Mouse (Mus musculus) liver, embryonic 14.5 days (tissue): ENCODE data around the gene Gtf2f1. TPM values are rescaled to one million over a fixed set of nuclear protein-coding genes. Genes with fewer than 3 reads are reported as not detected.

Experiments used
- ATAC-seq: fragments of 200-750 bp; cut with Nextera tagmentation; 2 replicates; pipeline ENCODE4 v1.8.0; 2017; ENCODE audit warnings: moderate number of reproducible peaks, mild to moderate bottlenecking, moderate library complexity; ENCODE audit not compliant: insufficient read depth
- DNase-seq, 3 experiments: peaks; one replicate each; pipeline ENCODE4 v3.0.0-alpha.2; 2012 to 2013; ENCODE audit warnings: low read depth in 3 of 3, low spot score in 3 of 3
- H3K27ac ChIP-seq: fragments of 300-500 bp; sonication (generic); 2 replicates; pipeline ENCODE4 v1.5.1; 2014; ENCODE audit warnings: moderate library complexity, mild to moderate bottlenecking, control low read depth, inconsistent platforms
- H3K27me3 ChIP-seq: fragments of 300-500 bp; sonication (generic); 2 replicates; pipeline ENCODE4 v1.6.1; 2014; ENCODE audit warnings: mild to moderate bottlenecking, low read length, moderate library complexity; ENCODE audit not compliant: control insufficient read depth, insufficient read depth
- H3K36me3 ChIP-seq: fragments of 300-500 bp; sonication (generic); replicated peaks from 2 replicates; pipeline ENCODE4 v1.6.1; 2014; ENCODE audit warnings: low read depth; ENCODE audit not compliant: control insufficient read depth, insufficient read depth
- H3K4me1 ChIP-seq, 2 experiments: fragments of 200-500 bp in 1 of 2; fragments of 300-500 bp in 1 of 2; sonication (generic) in 1 of 2; replicated peaks; 2 replicates each; pipeline ENCODE4 v1.6.1; 2012 to 2014; ENCODE audit warnings: antibody characterized with exemption in 1 of 2, inconsistent platforms in 1 of 2, low read length in 1 of 2; ENCODE audit not compliant: control insufficient read depth in 2 of 2, insufficient read depth in 2 of 2
- H3K4me2 ChIP-seq: fragments of 300-500 bp; sonication (generic); 2 replicates; pipeline ENCODE4 v1.6.1; 2014; ENCODE audit warnings: low read depth, mild to moderate bottlenecking, control low read depth, moderate library complexity
- H3K4me3 ChIP-seq, 2 experiments: fragments of 200-500 bp in 1 of 2; fragments of 300-500 bp in 1 of 2; sonication (generic) in 1 of 2; 2 replicates each; pipeline ENCODE4 v1.5.1; 2012 to 2014; ENCODE audit warnings: low read depth in 2 of 2, low read length in 2 of 2, mild to moderate bottlenecking in 2 of 2, control low read depth in 1 of 2, inconsistent platforms in 1 of 2, moderate library complexity in 1 of 2; ENCODE audit not compliant: insufficient read depth in 1 of 2
- H3K9ac ChIP-seq: fragments of 300-500 bp; sonication (generic); replicated peaks from 2 replicates; pipeline ENCODE4 v1.6.1; 2014; ENCODE audit warnings: mild to moderate bottlenecking, control low read depth, moderate library complexity
- H3K9me3 ChIP-seq: fragments of 300-500 bp; sonication (generic); 2 replicates; pipeline ENCODE4 v1.6.1; 2016; ENCODE audit warnings: low read length, mixed read lengths; ENCODE audit not compliant: control insufficient read depth
- CTCF ChIP-seq: IDR thresholded peaks from 2 replicates; pipeline ENCODE4 v1.5.1; 2016; ENCODE audit warnings: antibody characterized with exemption, low read depth, control low read depth
- EP300 ChIP-seq: IDR thresholded peaks from 2 replicates; pipeline ENCODE4 v1.6.1; 2016; ENCODE audit warnings: antibody characterized with exemption, low read depth
- WGBS: fragments of 180-500 bp; shearing (Covaris S2); extraction: QIAGEN DNeasy Blood & Tissue Kit; methylation state at CpG from one replicate; pipeline ENCODE4 v1.1.7; 2014; ENCODE audit not compliant: insufficient replicate concordance; 5-methylcytosine and 5-hydroxymethylcytosine counted together
- polyA plus RNA-seq, 2 experiments: library from polyadenylated mRNA; depleted of rRNA in 1 of 2; stranded (reverse) in 1 of 2; unstranded in 1 of 2; fragments of >200 nt; fragmentation: Nextera tagmentation in 1 of 2; extraction: Ambion mirVana in 1 of 2; gene quantifications; 2 replicates each; pipeline versions ENCODE4 v1.2.1 to v1.2.3; 2012 to 2014

Gtf2f1 gene
- 31.6 and 56.5 TPM in 2 replicates for polyA plus RNA-seq (2012; rRNA removed)
- 47.3 and 51.3 TPM in 2 replicates for polyA plus RNA-seq (2014; fragmentation: Nextera tagmentation; extraction: Ambion mirVana)

DNA sequence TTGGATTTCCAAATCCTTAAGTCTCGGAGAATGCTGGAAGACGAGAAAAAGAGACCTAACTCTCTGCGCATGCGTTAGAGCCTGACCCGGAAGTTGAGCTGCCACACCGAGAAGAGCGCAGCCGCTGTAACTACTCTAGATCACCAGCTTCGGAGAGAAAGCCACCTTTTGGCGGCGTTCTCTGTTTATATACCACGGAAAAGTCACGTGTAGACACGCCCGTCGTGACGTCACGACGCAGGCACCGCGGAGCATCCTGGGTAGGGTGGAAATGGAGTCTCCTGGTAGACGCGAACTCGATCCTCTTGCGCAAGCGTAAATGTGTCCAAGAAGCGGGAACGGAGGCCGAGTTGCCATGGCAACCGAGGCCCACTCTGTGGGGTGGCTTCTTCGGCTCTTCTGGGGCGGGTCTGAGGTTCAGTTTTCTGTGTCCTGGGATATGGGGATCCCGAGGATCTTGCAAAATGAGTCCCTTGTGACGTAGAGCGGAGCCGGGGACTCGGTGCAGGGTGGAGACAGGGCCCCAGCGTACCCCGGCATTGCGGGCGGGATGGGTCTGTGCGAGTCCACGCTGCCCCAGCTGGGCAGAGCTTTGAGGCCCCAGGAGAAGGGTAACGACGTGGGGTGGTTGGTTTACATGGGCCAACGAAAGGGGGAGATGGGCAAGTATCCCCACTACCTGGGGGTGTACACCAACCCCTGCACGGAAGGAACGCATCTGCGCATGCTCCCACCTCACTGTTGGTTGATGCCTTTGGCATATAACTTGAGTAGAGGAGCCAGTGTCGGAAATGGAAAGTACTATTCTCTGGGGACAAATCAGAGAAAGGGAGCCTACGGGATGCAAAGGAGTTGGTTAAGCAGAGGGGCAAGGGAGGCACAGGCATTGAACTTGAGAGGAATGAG lies at the start of gene Gtf2f1, which contains the start of gene Gm17949:
Gene Gtf2f1 (minus strand): TSS at position 53 of the 906 bp plus-strand sequence.
Gene Gm17949 (plus strand): TSS at position 234 of the 906 bp plus-strand sequence.
- Histone ChIP-seq H3K9ac (peak within 1 kb of the TSS; percentile 92), H3K4me2 (peak within 1 kb of the TSS; percentile 90), H3K4me3 (peak within 1 kb of the TSS; percentile 73 to 93), H3K27ac (peak within 1 kb of the TSS; percentile 84), H3K4me1 (peaks cover 17 to 21% of the 10 kb centered on the region in 2 experiments), H3K9me3 (no peaks in the 10 kb centered on the region), H3K27me3 (no peaks in the 10 kb centered on the region), H3K36me3 (peaks cover 21% of the 10 kb centered on the region)
- ATAC-seq (peak; percentile 87), DNase-seq (peak; percentile 93 to 97 (median 94))
- 2% methylated on average over 51 of the region's 51 CpGs for WGBS
- TF ChIP-seq CTCF, result peak; percentile 35
- TF ChIP-seq EP300, result no peak; the same call in 1 of the 2 replicates

DNA sequence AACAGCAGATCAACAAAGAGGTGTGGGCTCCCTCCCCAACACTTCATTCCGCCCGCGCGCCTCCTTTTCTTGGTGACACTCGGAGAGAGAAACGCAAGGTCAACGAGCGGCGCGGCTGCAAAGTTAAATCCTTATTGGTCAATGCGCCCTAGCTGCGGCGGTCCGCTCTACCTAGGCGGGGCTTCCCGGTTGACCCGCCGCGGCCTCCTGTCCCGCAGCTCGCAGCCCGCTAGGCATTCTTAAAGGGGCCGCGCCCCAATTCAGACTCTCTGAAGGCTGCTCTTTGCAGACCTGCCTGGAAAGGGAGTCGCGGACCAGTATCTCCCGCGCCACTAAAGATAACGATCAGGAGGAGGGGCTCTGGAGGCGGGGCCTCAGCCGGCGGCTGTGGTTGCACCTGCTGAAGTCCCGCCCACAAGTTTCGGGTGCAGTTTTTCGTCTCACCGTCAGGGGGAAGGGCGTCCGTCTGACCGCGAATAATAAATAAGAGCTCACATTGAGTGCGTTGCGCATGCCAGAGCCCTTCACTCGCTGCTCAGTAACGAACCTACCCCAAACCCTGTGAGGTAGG lies 49.2 kb upstream of the Gtf2f1 start:
- H3K9ac ChIP-seq, result no peak overlapping the region; the same call in 1 of the 2 replicates
- H3K9me3 ChIP-seq, result no peaks in the 10 kb centered on the region
- H3K4me1 ChIP-seq, result peaks cover 5 to 6% of the 10 kb centered on the region in 2 experiments; a peak in 3 of 4 replicates
- peak; percentile 78 to 87 (median 83) for DNase-seq
- H3K4me3 ChIP-seq, result peak overlapping the region; percentile 54 to 63
- no peak overlapping the region for H3K27ac ChIP-seq
- no peak for TF ChIP-seq EP300
- peak; percentile 83 for TF ChIP-seq CTCF
- peak; percentile 78 for ATAC-seq
- no peaks in the 10 kb centered on the region for H3K36me3 ChIP-seq
- WGBS, result under 1% methylated on average over 44 of the region's 44 CpGs
- peaks cover 34% of the 10 kb centered on the region for H3K27me3 ChIP-seq
- peak overlapping the region; percentile 96 for H3K4me2 ChIP-seq

DNA sequence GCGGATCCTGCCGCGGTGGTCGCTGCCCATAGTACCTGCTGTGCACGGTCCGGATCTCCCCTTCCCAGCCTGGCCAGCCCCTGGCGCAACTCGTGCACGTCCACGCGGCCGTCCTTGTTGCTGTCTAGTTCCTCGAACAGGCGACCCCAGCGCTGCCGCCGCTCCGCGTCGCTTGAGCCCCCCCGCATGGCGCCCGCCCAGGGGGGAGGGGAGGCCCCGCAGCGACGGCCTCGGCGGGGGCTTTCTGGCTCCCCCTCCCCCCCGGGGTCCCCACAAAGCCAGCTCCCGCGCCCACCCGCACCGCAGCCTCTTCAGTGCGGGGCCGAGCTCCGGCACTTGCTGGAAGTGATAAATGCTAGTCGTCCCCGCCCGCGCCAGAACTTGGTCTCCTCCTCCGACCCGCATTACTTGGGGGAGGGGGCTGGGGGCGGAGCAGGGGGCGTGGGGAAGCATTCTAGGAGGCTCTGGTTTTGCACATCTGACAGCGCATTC lies 48.4 kb upstream of the Gtf2f1 start, which contains the start of gene Slc25a23:
Gene Slc25a23 (minus strand): TSS at position 378 of the 492 bp plus-strand sequence.
- Histone ChIP-seq H3K9me3 (no peaks in the 10 kb centered on the region), H3K4me1 (peaks cover 5 to 6% of the 10 kb centered on the region in 2 experiments; a peak in 3 of 4 replicates), H3K27me3 (peaks cover 34% of the 10 kb centered on the region), H3K4me2 (peak within 1 kb of the TSS; percentile 96), H3K36me3 (no peaks in the 10 kb centered on the region), H3K9ac (peak within 1 kb of the TSS; percentile 52), H3K27ac (no peak within 1 kb of the TSS), H3K4me3 (peak within 1 kb of the TSS; percentile 54 to 63)
- ATAC-seq, result peak; percentile 19; the same call in 1 of the 2 replicates
- under 1% methylated on average over 36 of the region's 45 CpGs for WGBS
- no peak for TF ChIP-seq EP300
- no peak for DNase-seq

GRCm38 (mm10) chr17:57058891-57059485 lies 47.9 kb upstream of the Gtf2f1 start, which contains the start of gene Crb3:
Gene Crb3 (plus strand): TSS chr17:57059105.
- peak within 1 kb of the TSS; percentile 52 for H3K9ac ChIP-seq
- H3K36me3 ChIP-seq, result no peaks in the 10 kb centered on the region
- no peak within 1 kb of the TSS for H3K27ac ChIP-seq
- peak within 1 kb of the TSS; percentile 54 to 63 for H3K4me3 ChIP-seq
- no peak for ATAC-seq
- TF ChIP-seq EP300 (no peak), CTCF (no peak)
- no peak for DNase-seq
- H3K4me1 ChIP-seq, result peaks cover 5 to 6% of the 10 kb centered on the region in 2 experiments; a peak in 3 of 4 replicates
- H3K9me3 ChIP-seq, result no peaks in the 10 kb centered on the region
- peaks cover 34% of the 10 kb centered on the region for H3K27me3 ChIP-seq
- peak within 1 kb of the TSS; percentile 96 for H3K4me2 ChIP-seq
- 7% methylated on average over 20 of the region's 22 CpGs for WGBS
